Mouse (Mus musculus): ENCODE measurements around the gene Iqcd.

Gene Iqcd

DNA sequence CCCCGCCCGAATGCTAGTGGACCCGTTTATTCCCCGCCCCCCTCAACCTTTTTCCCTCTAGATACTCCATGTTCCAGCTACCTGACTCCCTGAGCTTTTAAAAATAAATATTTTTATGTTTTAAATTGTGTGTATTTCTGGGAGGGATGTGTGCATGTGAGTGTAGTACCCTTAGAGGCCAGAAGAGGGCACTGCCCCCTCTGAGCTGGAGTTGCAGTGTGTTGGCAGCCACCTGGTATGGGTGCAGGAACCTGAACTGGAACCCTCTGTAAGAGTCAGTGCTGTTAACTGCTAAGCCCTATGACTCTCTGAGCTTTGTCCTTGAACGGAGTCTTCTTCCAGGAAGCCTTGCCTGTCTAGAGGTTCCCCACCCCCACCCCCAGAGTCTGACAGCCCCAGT is 43.1 kb downstream of the Iqcd start:
- peak in 1 of 2 experiments; percentile 6 for DNase-seq

- no peak for DNase-seq
Measured at GRCm38 (mm10) chr5:120634131-120634530, 45.3 kb downstream of the Iqcd start, which contains the start of gene Cfap73. Gene Cfap73 (minus strand): TSS chr5:120634235.

DNA sequence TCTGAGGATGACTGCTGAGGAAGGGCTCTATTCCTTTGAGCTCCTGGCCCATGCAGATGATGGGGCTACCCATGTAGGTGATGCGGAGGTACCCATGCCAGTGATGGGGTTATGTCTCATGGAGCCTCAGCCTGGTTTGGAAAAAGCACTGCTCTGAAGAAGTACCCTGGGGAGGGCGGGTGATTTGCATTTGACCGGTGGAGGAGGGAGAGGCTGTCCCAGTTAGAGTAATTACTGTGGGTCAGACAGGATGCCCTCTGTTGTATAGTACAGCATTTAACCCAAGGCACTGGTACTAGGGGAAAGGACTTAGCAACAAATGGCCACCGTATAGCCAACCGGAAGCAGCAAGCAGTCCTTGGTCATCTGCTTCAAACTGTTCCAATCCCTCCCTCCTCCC is 46.0 kb downstream of the Iqcd start:
- DNase-seq: no peak

- no peak for DNase-seq
Measured at GRCm38 (mm10) chr5:120635633-120636032, 46.8 kb downstream of the Iqcd start.

DNA sequence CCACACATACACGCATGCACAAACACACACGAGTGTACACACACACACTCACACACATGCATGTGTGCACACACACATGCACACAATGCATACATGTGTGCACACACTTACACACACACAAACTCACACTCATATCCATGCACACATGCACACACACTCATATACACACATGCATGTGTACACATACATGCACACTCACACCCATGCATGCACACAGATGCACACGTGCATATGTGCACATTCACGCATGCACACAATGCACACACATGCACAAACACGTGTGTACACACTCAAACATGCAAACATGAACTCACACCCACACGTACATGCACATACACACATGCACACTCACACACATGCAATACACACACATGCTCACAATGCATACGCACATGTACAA is 51.3 kb downstream of the Iqcd start:
- DNase-seq: no peak

DNA sequence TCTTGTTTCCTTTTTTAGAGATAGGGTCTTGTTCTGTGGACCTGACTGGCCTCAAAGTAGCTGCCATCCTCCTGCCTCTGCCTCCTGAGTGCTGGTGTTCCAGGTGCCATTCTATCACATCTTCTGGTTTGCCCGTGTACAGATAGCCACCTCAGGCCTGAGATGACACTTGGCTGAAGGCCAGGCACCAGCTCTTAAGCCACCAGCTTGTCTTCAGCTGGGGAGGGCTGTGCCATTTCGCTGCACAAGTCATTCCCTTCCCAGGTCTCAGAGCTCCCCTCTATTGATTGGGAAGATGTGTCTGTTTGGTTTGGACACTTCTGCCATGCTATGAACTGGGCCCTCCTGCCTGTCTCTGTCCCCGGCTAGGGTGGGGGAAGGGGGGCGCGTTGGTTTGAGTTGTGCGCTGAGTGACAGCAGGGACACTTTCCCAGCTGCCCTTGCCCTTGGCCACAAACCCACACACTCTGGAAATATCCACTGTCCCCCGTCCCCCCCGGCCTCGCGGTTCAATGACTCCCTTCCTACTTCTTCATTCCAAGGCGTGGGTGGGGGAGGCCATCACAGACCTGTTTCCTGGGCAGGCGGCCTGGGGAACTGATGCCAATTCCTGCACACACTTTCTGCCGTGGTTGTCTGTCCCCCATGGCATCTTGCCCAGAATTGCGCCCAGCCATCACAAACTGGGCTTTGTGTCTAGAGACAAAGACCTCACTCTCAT is 54.7 kb downstream of the Iqcd start:
- DNase-seq: no peak

GRCm38 (mm10) chr5:120644227-120644626 is 55.4 kb downstream of the Iqcd start:
- no peak for DNase-seq

- DNase-seq: no peak
Measured at GRCm38 (mm10) chr5:120645851-120646250, 57.0 kb downstream of the Iqcd start.

GRCm38 (mm10) chr5:120647361-120647760 is 58.5 kb downstream of the Iqcd start:
- peak in 1 of 2 experiments; percentile 55 for DNase-seq

DNA sequence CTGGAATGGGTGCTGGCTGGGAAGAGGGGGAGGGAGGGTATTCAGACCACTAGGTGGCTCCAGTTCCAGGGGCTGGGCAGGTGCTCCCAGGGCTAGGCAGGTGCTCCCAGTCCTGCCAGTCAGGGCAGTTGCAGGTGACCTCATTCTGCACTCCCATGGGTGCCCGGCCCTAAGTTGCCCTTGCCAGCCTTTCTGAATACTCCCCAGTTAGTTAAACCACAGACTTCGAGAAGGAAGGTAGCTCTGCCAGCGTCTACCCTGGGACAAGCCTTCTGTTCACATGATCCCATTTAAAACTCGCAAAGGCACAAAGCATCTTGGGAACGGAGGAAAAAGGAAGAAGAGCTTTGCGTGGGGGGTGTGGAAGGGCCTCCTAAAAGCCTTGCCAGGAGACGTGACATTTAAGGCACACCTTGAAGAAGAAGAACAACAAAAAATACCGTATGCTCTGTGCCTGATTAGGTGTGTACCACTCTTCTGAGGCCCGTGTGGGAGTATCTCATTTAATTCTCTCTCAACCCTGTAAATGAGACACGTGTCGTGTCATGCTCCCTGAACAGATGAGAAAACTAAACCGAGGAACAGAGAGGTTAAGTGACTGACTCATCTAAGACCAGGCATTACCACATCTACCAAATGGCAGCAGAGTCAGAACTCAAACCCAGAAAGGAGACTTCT is 59.1 kb downstream of the Iqcd start:
- peak; percentile 53 to 62 for DNase-seq

GRCm38 (mm10) chr5:120648569-120649373 is 60.0 kb downstream of the Iqcd start, which contains the start of gene Rasal1:
Gene Rasal1 (plus strand): TSS chr5:120648812.
- peak; percentile 92 to 94 for DNase-seq

DNA sequence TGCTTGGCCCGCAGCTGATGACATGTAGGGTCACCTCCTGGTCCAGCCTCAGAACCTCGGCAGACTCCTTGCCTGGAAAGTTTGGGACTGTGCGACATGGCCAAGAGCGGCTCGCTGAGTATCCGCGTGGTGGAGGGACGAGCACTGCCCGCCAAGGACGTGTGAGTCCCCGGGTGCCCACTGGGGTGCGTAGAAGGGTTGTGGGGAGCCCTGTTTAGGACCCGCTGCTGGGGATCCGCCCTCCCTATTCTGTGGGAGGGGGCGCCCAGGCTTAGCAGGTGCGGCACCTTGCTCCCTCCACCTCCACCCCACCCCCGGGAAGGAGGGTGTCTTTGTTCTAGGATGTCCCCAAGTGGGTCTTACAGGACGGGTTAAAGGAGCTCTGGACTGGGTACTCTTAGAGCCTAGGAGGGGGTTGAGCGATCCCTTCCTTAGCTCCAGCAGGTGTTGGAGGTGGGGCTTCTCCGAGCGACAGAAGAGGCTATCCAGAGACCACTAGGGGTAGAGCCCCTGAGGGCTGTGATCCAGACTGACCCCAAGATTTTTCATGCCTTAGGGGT is 60.6 kb downstream of the Iqcd start:
- DNase-seq: peak in 1 of 2 experiments; percentile 75

- peak in 1 of 2 experiments; percentile 52 for DNase-seq
Measured at GRCm38 (mm10) chr5:120649938-120650337, 61.1 kb downstream of the Iqcd start.

DNA sequence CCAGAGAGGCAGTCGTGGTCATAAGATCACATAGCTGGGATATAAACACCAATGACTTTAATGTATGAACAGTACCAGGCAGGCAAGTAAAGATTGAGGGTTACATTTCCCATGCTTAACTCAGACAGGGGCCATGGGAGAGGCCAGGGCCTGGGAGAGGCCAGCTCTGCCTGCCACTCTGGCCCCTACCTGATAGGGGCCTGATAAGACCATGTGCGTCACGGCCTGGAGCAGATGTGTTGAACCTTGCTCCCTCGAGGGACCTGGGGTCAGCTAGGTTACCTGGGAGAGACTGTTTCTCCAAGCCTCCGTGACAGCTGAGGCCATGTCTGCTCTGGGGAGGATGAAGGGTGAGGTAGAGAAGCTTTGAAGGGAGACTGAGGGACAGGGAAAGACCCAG is 62.4 kb downstream of the Iqcd start:
- DNase-seq: no peak

DNA sequence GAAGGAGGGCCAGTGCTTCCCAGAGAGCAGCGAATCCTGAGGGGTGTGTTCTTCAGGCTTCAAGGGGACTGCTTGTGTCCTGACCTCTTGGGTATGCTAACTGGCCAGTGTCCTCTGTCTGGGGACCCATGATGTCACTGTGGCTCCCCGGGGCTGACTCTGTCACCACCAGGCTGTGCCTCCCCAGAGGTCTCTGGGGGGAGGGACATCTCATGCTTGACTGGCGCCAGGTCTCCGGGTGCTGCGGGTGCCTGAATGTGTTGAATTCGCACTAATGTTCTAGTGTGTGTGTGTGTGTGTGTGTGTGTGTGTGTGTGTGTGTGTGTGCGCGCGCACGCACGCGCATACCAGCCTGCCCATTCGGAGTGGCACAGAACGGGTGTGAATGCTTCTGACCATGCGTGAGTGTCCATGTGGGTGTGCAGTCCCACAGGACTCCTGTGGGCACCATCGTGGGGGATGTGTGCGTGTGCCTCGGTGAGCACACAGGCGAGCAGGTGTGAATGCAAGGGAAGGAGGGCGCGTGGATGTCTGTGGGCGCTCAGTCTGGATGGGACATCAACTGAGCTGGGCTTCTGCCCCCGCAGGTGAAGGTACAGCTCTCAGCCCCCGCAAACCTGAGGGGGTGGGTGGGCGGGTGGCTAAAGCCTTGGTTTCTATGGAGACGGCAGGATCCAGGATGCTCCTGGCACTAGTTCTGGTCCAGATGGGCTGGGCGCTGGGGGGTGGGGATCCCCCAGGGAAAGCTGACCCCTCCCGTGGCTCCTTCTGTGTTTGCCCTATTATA is 64.3 kb downstream of the Iqcd start:
- DNase-seq: no peak

DNA sequence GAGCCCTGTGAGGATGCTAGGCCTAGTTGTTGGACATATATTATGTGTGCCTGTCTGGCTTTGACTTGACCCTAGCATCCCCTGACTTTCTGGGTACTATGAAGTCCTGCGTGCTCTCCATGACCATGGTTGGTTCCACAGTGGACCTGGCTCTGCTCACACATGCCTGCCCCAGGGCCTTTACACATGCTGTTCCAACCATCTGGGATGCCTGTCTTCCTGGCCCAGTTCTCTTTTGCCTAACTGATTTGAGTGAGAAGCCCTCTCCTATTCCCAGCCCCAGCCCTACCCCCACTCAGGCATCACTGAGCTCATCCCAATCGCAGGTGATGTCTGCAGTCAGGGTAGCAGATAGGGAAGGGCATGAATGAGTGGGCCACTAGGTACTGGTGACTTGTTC is 65.1 kb downstream of the Iqcd start:
- no peak for DNase-seq

GRCm38 (mm10) chr5:120656281-120656751 is 67.5 kb downstream of the Iqcd start:
- DNase-seq: no peak

Measured in thymus, postnatal 36 days (tissue).